22 mouse cellular contexts compared by ENCODE assay signal in genomic region chr4:106807287-106807686, GRCm38 (mm10). TPM values are rescaled to one million over a fixed set of nuclear protein-coding genes. Genes with fewer than 3 reads are reported as not detected.
DNase-seq lines count a peak whose midpoint lies in the region; ATAC-seq and TF ChIP-seq lines count a peak whose summit lies in the region.
"Had no signal": no experiment of that assay in that cellular context is flagged by ENCODE, and none has a peak within 500 bp of the region (broad histone marks: within the 10 kb centered on the region; RNA-seq: fewer than 3 reads in every experiment).

No protein-coding gene starts in this region.

- H3K27ac ChIP-seq in liver, embryonic 13.5 days, result peak overlapping the region; percentile 92; the same call in 1 of the 2 replicates
- H3K27ac ChIP-seq in liver, embryonic 12.5 days, result no peak overlapping the region
- no peak overlapping the region for H3K27ac ChIP-seq in MEL (ENCODE audit: control insufficient read depth, low read depth, low read length)

- no peak for TF ChIP-seq RAD21 in MEL (IDR thresholded peaks at IDR 0.05; ENCODE audit: low read depth, low read length)

- no peak overlapping the region for H3K4me2 ChIP-seq in liver, embryonic 13.5 days
- H3K4me2 ChIP-seq in liver, embryonic 12.5 days, result no peak overlapping the region

- no peak overlapping the region for H3K4me3 ChIP-seq in liver, embryonic 13.5 days (replicated peaks)
- H3K4me3 ChIP-seq in liver, embryonic 12.5 days, result no peak overlapping the region
- no peak overlapping the region for H3K4me3 ChIP-seq in MEL (ENCODE audit: control insufficient read depth in 1 of 2, insufficient read depth in 1 of 2, low read depth in 2 of 2, low read length in 2 of 2)

- TF ChIP-seq EP300 in MEL (IDR thresholded peaks at IDR 0.05; ENCODE audit: low read depth in 1 of 2, low read length in 2 of 2), result no peak

- TF ChIP-seq CTCF in MEL (IDR thresholded peaks at IDR 0.05 in 2 of 3, conservative IDR thresholded peaks at IDR 0.05 in 1 of 3; ENCODE audit: control insufficient read depth in 1 of 3, insufficient read depth in 1 of 3, low read depth in 2 of 3, low read length in 3 of 3, poor library complexity in 1 of 3, severe bottlenecking in 1 of 3), result no peak

- no peak for TF ChIP-seq POLR2A in MEL (IDR thresholded peaks at IDR 0.05; ENCODE audit: control insufficient read depth in 1 of 2, insufficient read depth in 1 of 2, low read depth in 1 of 2, low read length in 2 of 2, poor library complexity in 1 of 2)

- DNase-seq in liver, embryonic 13.5 days, result no peak
- DNase-seq in MEL (ENCODE audit: low read depth, low spot score), result no peak
- no peak for DNase-seq in right cerebral cortex, postnatal 4 days
- no peak for DNase-seq in kidney, postnatal 14 days
- DNase-seq: adrenal gland, adult 2 months; adrenal gland, adult 8-10 months; adrenal gland, postnatal 10 days; adrenal gland, postnatal 14 days; adrenal gland, postnatal 25 days; adrenal gland, postnatal 36 days; B cell, adult 2 months; cerebellum, adult 11 months; cerebellum, adult 11-12 months; cerebellum, adult 18-20 months; cerebellum, adult 2 months had no signal

- H3K4me1 ChIP-seq in liver, embryonic 13.5 days (replicated peaks), result peaks cover 50% of the 10 kb centered on the region
- peaks cover 57% of the 10 kb centered on the region for H3K4me1 ChIP-seq in liver, embryonic 12.5 days
- peaks cover 4 to 27% of the 10 kb centered on the region in 2 experiments for H3K4me1 ChIP-seq in MEL (ENCODE audit: control insufficient read depth in 1 of 2, insufficient read depth in 2 of 2, low read length in 2 of 2)

- H3K9ac ChIP-seq in liver, embryonic 13.5 days, result no peak overlapping the region
- H3K9ac ChIP-seq in liver, embryonic 12.5 days, result no peak overlapping the region
- H3K9ac ChIP-seq in MEL (ENCODE audit: control insufficient read depth, low read depth, low read length, poor library complexity, severe bottlenecking), result no peak overlapping the region

- 0 out of 2 replicates have a peak, but pooled peaks cover 3% of the 10 kb centered on the region for H3K9me3 ChIP-seq in liver, embryonic 13.5 days (replicated peaks)
- H3K9me3 ChIP-seq in liver, embryonic 12.5 days (replicated peaks), result peaks cover 12% of the 10 kb centered on the region; the same call in 1 of the 2 replicates
- H3K9me3 ChIP-seq in MEL (replicated peaks; ENCODE audit: insufficient read depth, low read length), result no peaks in the 10 kb centered on the region

- H3K36me3 ChIP-seq in liver, embryonic 13.5 days, result no peaks in the 10 kb centered on the region
- H3K36me3 ChIP-seq in liver, embryonic 12.5 days, result 0 out of 2 replicates have a peak, but pooled peaks cover 5% of the 10 kb centered on the region
- peaks cover 0 to 23% of the 10 kb centered on the region in 2 experiments; a peak in 2 of 4 replicates for H3K36me3 ChIP-seq in MEL (ENCODE audit: control insufficient read depth in 1 of 2, insufficient read depth in 2 of 2, low read length in 2 of 2)
- H3K36me3 ChIP-seq: G1E had no signal

- 0 out of 2 replicates have a peak, but pooled peaks cover 3% of the 10 kb centered on the region for H3K27me3 ChIP-seq in liver, embryonic 13.5 days
- H3K27me3 ChIP-seq in liver, embryonic 12.5 days (replicated peaks), result 0 out of 2 replicates have a peak, but pooled peaks cover 6% of the 10 kb centered on the region
- no peaks in the 10 kb centered on the region for H3K27me3 ChIP-seq in MEL (ENCODE audit: control insufficient read depth in 1 of 2, insufficient read depth in 2 of 2, low read length in 2 of 2)
- H3K27me3 ChIP-seq: CH12.LX, Patski had no signal

- no peaks in the 10 kb centered on the region for H3K79me2 ChIP-seq in MEL (ENCODE audit: control insufficient read depth, insufficient read depth, low read length, poor library complexity)

- ATAC-seq in liver, embryonic 13.5 days (ENCODE audit: low read depth), result no peak
- no peak for ATAC-seq in liver, embryonic 12.5 days
- peak; percentile 14; the same call in 1 of the 2 replicates for ATAC-seq in granulocyte monocyte progenitor cell, adult 5-6 weeks (replicated peaks; ENCODE audit: poor library complexity, severe bottlenecking)
- ATAC-seq: activated CD4-positive, CD25-positive, alpha-beta regulatory T cell, adult 4 months; CD4-positive, CD25-positive, alpha-beta regulatory T cell, adult 4 months; Patski had no signal

- WGBS in liver, embryonic 13.5 days (ENCODE audit: insufficient replicate concordance), result 57% methylated on average over 3 of the region's 3 CpGs
- WGBS in liver, embryonic 12.5 days (ENCODE audit: insufficient replicate concordance), result 59% methylated on average over 3 of the region's 3 CpGs

TF ChIP-seq in MEL, 35 proteins besides CTCF, POLR2A, EP300 and RAD21:
- TF ChIP-seq TCF12 (IDR thresholded peaks at IDR 0.05; ENCODE audit: low read depth, low read length) (no peak), JUND (IDR thresholded peaks at IDR 0.05; ENCODE audit: low read depth, low read length) (peak; percentile 96)
TF ChIP-seq in MEL: peak in this region for 1.

RNA-seq across cellular contexts. Expression of gene Acot11, which starts 2.5 kb away (rescaled TPM):
- 5.0 TPM in 2 replicates for polyA plus RNA-seq in liver, embryonic 13.5 days (2015; fragmentation: Nextera tagmentation; extraction: Ambion mirVana)
- polyA plus RNA-seq in liver, embryonic 12.5 days (2016; fragmentation: Nextera tagmentation; extraction: Ambion mirVana), result 7.5 and 7.6 TPM in 2 replicates
- total RNA-seq in MEL (2012; rRNA removed), result 1.5 and 1.8 TPM in 2 replicates
- 1 to 10 TPM in 1 of 2 experiments, not detected in 1; 2.5 TPM for polyA plus RNA-seq in MEL (2012; ENCODE audit: insufficient read depth in 1 of 2, insufficient read length in 2 of 2, low read depth in 1 of 2, low replicate concordance in 2 of 2, missing spikeins in 1 of 2)
- total RNA-seq in granulocyte monocyte progenitor cell, adult 5-6 weeks (2014; fragmentation: Nextera tagmentation), result 5.0 and 5.9 TPM in 2 replicates
- total RNA-seq in granulocyte monocyte progenitor cell, adult 5-6 weeks (2017), result 2.2 and 4.9 TPM in 2 replicates
